Mouse (Mus musculus) gastrocnemius, adult 18-20 months (tissue): ENCODE measurements around the gene Sec16b. TPM values are rescaled to one million over a fixed set of nuclear protein-coding genes. Genes with fewer than 3 reads are reported as not detected.

Source experiments
- DNase-seq: peaks from one replicate; pipeline ENCODE4 v3.0.0; 2021; ENCODE audit warnings: low spot score
- long read RNA-seq, 2 experiments: library from polyadenylated mRNA; stranded (forward); transcript quantifications; one replicate each; pipeline ENCODE4 v2.0.0; 2021
- total RNA-seq, 2 experiments: library from RNA; stranded (reverse); gene quantifications; 2 replicates each; pipeline ENCODE4 v1.2.3; 2021

Sec16b gene
- total RNA-seq = under 1 TPM; 0.52 to 0.66 TPM
- long read RNA-seq, experiment 1, full-length matches to known transcripts = 1 of 1 reads
- long read RNA-seq, experiment 1, partial matches to known transcripts = 0 of 1 reads
- long read RNA-seq, experiment 1, other reads (novel, unspliced or antisense) = 0 of 1 reads
- long read RNA-seq, experiment 2 = 0 reads

DNA sequence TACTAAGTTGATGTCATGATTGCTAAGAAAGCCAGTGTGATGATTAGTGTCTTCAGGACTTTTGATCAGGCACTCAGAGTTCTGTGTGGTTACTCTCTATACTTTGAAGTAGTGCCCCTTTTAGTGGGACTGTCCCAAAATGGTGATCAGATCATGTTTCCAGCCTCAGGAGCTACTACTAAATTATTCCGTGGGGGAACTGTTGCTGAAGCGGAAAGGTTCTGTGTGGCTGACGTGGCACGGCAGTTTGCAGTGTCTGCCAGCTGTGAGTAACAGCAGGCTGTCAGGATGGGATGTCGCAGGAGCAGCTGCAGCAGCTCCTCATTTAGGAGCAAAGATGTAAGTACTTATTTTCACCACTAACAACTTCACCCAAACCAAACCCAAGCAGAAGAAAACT lies at the start of gene Sec16b:
Gene Sec16b, plus strand, starts transcription at position 207 of the 400 bp plus-strand sequence.
- peak; percentile 64 for DNase-seq

DNA sequence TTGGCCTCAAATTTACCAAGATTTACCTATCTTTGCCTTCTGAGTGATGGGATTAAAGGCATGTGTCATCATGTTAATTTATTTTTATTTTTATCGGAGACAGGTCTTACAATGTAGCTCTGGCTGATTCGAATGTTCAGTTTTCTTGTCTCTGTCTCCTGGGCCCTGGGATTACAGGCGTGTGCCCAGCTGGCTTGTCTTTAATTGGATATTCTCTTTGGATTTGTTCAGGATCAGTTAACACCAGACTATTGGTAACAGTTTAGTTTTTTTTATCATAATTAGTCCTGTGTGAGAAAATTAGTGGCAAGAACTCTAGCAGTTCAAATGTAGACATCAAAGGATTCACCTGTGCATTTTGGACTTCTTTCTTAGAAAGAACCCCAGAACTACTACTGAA lies 48.7 kb upstream of the Sec16b start:
- DNase-seq = no peak

DNA sequence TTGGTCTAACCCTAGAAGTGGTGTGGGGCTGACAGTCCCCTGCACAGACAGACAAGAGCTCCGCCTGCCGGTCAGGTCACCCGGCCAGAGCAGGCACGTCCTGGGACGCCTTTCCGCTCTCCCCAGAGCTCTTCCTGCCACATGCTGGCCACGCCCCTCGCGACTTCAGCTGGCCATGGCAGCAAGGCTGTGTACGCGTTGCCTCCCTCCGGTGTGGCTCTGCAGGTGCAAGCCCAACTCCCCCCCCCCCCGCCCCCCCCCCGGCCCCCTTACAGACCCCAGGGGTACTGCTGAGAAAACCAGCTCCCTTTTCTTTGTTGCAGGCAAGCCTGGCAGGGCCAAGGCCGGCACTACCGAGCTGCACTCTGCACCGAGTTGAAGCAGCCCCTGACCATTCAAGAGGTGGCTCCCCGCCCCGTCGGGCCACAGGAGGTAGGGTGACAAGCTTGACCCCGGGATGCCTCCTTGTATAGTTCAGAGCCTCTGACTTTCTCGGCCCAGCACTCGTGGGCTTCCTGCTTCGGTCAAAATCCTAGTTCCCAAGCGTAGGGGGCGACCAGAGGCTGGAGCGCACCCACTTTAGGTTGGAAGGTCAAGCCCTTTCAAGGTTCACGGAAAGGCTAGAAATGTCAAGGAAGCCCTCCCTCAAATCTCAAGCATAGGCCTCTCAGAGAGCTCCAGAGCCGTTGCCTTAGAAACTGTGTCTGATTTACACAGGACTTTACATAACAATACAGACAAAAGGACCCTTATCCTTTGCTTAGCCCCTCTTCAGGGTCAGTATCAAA lies 47.9 kb upstream of the Sec16b start, which contains the start of gene Cryzl2:
Gene Cryzl2, plus strand, starts transcription at position 157 of the 788 bp plus-strand sequence.
- peak; percentile 70 for DNase-seq

DNA sequence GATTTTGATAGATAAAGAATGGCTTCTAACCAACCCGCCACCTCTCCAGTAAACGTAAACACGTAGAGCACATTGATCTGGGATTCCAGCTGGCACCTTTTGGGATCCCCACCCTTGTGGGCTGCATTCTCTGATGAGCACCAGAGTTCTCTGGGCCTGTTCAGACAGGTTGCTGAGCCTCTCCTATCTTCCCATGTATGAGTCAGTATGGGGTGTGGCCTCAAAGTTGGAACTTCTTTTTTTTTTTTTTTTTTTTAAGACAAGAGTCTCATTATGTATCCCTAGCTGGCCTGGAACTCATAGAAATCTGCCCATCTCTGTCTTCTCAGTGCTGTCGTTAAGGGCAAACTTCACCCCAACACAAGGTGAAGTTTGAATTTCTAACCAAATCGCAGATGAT lies 46.6 kb upstream of the Sec16b start:
- no peak for DNase-seq

DNA sequence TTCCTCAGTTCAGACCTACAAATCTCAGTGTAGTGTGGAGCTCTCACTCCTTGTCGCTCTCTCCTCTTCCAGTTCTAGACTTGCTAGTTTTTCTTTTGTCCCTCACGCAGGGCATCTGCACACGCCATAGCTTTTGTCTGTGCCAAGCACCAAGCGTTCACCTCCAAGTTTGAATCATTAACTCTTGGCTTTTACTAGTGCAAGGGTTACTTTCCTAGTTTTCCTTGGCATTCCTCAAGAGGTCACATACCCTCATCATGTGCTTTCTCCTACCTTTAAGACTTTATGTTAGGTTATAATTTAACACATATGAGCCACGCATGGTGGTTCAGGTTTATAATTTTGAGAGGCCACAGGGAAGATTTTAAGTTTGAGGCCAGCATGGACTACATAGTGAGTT lies 45.3 kb upstream of the Sec16b start:
- no peak for DNase-seq

DNA sequence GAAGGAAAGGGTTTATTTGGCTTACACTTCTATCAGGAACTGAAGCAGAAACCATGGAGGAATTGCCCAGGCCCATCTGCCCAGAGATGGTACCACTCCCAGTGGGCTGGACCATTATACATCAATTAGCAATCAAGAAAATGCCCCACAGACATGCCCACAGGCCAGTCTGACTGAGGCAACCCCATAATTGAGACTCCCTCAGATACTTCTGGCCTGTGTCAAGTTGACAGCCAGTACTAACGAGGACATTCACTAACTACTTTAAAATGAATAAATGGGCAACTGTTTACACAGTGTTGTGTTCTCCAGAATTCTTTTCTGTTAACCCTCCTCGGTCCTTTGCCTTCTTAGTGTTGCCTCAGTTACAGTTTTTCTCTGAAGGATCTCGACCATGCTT lies 44.2 kb upstream of the Sec16b start:
- no peak for DNase-seq

DNA sequence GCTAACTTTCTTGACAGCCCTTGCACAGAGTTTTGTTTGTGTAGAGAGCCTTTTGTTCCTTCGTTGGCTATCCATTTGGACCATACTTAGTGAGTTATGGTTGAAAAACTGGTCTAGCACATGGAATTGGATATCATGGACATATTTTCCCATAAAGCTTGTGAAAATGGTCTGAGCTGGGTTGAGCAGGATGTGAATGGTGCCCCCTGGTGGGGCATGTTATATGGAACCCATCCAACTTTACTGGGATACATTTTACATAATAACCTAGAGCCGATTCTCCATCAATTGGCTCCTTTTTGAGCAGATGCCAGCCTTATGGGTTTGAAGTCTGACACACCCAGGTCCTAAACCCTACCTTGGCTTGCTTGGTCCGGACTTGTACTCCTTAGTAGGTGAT lies 41.3 kb upstream of the Sec16b start:
- peak; percentile 48 for DNase-seq

DNA sequence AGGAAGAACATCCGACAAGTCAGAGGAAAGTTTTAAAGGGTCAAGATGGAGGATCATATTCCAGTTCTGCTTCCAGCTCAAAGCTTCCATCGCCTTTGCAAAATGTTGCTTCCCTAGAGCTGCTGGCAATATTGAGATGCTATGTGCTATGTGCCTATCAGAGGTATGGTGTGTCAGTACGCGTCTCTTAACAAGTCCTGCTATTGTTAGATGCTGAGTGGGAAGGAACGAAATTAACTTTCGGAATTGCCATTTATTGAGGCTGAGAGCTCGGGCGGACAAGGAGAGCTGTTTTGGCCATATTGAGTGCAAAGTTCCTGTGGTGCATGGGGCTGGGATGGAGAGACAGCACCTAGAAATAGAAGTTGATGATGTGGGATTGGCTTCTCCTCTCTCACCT lies 38.7 kb upstream of the Sec16b start:
- no peak for DNase-seq

DNA sequence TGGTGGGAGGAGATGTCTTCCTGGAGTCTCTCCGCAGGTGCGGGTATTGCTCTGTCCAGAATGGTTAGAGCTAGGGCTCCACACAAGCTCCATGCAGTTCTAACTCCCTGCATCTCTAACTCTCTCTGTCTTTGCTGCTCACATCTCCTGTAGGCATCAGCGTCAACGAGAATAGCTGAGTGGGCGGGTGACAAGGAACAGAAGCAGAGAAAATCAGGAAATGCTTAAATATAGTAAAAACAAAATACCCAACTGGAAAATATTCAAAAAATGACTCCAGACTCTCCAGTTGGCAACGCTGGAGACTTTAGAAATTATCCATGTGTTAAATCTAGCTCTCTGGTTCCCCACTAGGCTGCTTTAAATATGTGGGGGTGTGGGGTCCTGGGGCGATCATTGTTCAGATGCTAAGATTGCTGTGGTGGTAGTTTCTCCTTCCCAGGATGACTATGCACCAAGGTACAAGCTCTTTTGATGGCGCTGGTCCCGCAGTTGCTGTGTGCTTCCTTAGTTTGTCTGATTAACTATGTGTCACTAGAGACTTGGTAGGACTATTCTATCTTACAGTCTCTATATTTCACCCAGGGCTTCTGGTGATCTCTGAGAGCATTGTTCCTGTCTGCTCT lies 35.7 kb upstream of the Sec16b start:
- no peak for DNase-seq

DNA sequence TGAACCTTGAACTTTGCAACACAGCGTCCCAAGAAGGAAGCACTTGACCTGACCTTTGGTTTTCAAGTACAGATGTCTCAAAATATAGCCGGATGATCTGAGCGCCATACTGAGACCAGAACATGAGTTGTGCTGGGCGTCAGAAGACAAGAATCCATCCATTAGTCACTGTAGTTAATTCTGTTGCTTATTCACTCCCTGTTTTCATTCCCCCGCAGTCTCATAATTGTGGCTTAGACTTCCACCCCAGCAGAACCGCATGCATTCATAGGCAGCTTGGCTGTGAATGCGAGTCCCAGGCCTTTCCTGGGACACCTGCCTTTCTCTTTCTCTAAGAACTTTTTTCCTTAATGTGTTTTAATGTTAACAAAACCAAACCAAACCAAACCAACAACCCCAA lies 33.8 kb upstream of the Sec16b start:
- DNase-seq = no peak

DNA sequence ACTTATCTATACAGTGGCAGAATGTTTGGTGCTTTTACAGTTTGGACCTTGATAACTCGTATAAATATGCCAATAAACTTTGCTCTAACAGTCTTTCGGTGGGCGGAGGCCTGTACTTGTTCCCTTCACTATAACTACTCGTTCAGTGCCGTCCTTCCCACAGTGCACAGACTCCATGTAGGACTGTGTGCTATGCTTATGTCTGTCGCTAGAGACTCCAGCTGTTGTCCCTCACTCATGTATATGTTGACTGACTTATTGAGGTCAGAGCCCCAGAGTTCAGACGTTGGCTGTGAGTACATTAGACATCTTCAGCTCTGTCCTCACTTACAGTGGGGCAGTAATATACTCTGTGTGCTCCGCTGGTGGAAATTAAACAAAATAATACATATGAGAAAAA lies 31.7 kb upstream of the Sec16b start:
- no peak for DNase-seq

DNA sequence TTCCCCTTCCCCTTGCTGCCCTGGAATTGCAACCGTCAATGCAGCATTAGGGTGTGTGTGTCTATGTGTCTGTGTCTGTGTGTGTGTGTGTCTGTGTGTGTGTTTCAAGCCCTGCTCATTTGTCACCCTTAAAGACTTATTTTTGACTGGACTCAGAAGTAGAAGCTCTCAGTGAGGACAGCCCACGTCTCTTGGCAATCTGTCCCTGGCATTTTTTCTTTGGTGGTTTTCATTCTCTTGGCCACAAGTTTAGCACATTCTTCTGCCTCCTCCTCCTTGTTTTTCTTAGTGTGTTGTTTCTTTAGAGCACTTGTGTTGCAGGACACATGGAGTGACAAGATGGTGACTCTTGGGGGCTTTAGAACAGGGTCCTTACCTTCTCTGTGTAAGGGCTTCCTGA lies 30.3 kb upstream of the Sec16b start:
- no peak for DNase-seq

DNA sequence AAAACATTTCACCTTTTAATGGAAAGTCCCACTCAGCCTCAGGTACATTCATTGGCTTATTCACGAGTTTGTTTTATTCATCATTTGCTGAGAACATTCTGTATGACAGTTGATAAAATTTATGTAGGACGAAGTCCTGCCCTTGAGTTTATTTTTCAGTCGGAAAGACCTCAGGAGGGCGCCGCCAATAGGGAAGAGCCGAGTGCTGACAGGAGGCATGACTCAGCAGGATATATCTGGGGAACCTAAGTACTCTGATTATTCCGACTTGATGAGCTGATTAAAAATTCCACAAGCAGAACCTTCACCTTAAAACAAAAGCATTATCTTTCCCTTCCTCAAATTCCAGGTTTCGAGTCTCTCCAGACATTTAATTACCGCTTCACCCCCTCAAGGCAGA lies 26.4 kb upstream of the Sec16b start:
- DNase-seq = no peak

DNA sequence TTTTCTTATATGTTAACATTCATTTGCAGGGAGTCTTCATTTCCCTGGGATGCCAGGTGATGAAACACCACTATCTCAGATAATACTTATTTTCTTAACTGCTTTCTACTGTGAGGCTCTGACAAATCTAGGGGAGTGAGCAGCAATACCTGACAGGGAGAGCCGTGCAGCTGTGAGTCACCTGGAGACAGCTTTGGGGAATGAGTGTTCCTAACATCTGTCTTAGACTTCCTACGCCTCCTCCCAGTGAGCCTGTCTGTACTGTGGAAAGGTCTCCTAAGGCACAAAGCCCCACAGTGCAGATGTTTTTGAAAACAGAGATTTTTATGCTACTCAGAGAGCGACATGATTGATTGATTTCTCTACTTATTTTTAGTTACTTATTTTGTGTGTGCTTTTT lies 25.6 kb upstream of the Sec16b start:
- no peak for DNase-seq

DNA sequence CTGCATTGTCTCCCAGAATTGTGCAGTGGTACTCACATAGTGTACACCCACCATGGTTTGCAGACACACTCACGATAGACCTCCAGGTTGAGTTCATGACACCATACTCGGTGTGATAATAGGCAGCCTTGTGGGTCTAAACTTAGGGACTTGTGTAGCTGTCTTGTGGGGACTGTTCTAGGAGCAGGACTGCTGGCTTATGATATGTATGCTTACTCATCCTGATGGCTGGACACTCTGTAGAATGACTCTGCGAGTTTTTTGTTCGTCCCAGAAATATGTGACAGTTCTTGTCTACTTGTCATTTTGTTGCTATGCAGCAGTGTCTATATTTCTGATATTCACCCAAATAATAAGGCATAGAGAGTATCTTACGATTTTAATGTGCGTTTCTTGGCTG lies 24.9 kb upstream of the Sec16b start:
- no peak for DNase-seq

DNA sequence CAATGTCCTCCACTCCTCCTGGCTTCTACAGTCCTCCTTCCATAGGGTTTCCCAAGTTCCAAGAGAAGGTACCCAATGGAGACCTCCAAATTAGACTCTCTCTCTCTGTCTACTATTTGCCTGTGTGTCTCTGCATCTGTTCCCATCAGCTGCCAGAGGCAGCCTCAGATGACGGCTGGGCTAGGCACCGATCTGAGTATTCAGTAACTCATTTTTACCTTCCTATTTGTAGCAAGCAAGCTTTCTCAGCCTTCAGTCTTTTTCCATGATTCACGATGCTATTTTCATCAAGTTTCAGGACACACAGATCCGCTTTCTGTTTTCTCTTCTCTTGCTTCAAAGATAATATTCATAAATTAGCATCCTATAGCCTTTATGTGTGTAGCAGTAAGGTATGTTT lies 22.4 kb upstream of the Sec16b start:
- DNase-seq = no peak

DNA sequence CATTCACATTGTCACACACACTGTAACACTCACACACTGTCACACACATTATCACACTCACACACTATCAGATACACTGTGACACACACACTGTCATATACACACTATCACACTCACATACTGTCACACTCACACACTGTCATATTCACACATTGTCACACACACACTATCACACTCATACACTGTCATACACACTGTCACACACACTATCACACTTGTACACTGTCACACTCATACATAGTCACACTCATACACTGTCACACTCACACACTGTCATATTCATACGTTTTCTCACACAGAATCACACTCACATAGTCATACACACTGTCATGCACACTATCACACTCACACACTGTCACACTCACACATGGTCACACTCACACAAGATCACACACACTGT lies 5.9 kb upstream of the Sec16b start:
- no peak for DNase-seq

DNA sequence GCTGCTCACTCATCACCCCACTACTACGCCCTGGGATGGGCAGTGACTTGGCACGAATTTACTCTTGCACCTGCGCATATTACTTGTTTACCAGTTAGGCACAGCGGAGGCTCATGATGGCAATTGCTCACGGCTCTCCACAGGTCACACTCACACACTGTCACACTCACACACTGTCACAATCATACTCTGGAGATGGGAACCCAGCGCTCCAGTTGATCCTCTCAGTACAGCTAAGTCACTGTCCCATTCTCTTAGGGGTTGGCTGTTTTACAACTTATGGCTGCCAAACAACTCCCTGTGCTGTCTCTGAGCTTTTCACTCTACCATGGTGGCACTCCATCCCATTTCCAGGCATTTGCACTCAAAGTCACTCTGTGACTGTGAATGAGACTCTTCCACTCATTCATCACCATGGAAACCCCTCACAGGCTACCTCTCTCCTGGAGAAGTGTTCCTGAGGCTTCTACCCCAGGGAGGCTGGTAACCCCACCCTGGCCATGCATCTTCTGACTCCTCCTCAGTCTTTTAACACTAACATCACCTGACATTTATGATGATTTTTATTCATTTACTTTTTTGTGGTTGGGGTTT lies 5.1 kb upstream of the Sec16b start:
- DNase-seq = no peak

DNA sequence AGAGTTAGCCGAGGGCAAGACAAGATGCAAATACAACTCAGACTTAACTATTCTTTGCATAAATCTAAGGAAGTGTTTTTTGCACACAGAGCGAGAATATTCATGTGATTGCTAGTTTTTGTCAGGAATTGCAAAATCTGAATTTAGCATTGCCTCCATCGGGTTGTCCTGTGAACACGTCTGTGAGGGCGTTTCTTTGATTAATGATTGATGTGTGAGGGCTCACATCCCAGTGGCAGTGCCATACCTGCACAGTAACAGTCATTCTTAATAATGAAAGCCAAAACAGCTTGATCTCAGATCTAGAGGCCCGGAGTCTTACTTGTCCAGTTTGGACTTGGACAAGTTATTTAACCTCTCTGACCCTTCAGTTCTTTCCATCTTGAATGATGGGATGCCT lies 3.5 kb upstream of the Sec16b start:
- DNase-seq = no peak

DNA sequence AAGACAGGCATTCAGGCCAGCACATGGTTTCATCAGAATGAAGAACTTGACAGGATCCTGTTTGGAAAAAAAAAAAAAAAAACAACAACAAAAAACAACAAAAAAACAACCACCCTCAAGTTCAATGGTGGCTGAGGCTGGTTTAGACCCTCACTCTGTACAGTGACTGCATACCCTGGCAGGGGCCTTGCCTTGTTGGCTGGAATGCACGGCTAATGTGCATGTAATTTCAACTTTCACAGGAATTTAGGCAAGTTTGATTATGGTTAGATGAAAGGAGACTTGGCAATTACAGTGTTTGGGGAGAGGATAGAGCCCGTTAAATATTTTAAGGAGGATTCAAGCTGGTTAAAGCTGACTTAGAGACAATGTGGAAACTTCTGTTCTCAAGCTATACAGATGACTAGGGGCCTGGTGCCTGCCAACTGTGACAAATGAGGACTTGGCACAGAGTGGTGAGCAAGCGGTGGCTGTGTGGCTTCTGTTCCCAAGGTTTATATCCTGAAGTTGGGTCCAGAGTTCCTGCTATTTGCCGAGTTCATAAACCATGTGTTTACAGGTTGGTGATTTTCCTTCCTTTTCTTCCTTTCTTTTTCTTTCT lies 567 bp downstream of the Sec16b start:
- DNase-seq = no peak

DNA sequence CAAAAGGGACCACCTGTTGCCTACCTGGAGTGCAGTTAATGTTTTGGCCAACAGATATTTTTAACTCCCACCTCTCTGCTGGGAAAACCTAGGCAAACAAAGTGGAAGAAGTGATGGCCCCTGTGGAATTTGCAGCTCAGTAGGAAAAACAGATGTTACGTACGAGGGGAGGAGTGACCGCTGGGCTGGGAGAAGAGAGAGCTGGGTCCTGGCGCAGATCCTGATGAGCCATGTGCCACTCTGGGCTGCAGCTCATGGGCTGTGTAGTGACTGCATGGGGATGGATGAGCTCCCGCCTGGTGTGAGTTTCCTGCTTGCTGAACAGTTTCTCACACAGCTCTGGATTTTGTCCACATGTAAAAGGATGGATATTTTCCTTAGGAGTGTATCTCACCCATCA lies 1.3 kb downstream of the Sec16b start:
- peak; percentile 34 for DNase-seq
